Mouse (Mus musculus) frontal cortex, postnatal 36 days (tissue): ENCODE results near the gene Zfp661.

Experiments
- DNase-seq, 2 experiments: peaks; one replicate each; pipeline ENCODE4 v3.0.0; 2022; ENCODE audit warnings: low spot score in 2 of 2

Gene Zfp661

DNA sequence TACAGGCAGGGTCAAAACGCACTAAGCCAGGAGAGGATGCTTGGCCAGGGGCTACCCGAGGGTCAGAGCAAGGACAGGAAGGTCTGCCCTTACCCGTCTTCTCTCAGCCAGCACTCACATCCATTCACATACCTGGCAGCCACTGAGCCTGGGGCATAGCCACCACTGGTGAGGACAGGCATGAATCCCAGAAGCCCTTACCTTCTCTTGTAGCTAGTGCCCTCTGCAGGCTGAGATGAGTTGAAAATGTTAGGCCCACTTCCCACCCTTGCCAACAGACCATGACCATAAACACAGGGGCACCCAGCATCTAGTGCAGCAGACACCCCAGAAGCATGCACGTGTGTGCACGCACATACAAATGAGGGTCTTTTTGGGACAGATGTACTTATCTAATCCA is 35.8 kb downstream of the Zfp661 start:
- DNase-seq: peak; percentile 54 to 65

- no peak for DNase-seq
These were observed 36.4 kb downstream of the Zfp661 start for GRCm38 (mm10) chr2:127550446-127550845.

- DNase-seq: no peak
These were observed 37.2 kb downstream of the Zfp661 start for GRCm38 (mm10) chr2:127549711-127550110.

DNA sequence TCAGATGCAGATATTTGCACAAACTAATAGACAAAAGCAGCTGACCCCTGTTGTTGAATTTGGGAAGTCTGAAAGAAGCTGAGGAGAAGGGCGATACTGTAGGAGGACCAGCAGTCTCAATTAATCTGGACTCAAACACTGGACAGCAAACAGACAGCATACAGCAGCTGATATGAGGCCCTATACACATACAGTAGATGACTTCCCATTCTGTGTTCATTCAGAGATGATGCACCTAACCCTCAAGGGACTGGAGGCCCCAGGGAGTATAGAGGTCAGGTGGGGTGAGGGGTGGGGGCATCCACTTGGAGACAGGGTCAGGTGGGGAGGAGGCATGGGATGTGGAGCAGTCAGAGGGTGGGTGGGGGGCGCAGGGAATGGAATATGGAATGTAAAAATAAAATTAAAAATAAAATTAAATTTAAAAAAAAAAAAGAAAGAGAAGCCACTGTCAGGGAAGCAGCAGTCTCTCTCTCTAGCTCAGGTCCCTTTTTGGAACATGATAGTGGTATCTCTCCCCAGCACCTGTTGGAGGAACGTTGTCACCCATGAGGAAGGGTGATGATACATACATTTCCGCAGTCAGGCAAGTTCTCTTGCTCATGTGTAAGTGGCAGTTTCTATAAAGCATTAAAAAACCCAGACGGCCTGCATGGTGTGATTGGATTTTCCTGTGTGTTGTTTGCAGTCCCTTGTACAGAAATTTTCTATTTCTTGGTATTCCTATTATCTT is 38.4 kb downstream of the Zfp661 start:
- DNase-seq: no peak

DNA sequence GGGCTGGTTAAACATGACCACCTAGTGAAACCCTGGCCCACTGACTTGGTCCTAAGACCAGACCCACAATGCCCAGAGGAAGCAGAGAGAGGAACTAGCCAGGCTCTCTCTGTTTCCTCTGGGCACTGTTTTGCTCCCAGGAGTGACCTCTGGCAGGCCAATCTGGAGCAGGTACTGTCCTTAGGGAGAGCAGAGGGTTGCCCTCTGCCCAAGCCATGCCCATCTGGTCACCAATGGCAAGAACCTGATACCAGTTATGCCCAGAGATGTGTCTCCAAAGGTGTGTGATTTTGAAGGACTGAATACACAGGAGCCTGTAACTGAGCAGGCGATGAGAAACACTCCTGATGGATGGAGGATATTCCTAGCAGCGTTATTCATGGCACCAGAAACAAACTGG is 45.2 kb downstream of the Zfp661 start:
- DNase-seq: no peak

DNA sequence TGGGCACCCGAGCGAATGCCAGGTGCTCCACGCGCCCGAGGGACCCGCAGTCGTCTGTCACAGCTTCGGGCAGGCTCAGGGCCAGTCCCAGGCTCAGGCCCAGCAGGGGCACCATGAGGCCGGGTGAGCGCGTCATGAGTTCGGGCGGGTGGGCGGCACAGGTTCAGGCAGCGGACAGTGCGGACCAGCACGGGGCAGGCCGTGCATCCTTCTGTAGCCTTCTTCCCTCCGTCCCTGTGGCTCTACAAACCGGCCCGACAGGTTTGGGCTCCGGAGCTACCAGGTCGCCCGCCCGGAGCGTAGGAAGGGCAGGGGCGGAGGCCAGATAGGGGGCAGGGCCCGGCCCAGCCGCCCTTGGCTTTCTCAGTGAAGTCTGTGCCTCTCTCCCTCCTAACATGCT is 45.7 kb downstream of the Zfp661 start, which contains the start of gene Prom2:
Gene Prom2 (minus strand): TSS at position 283 of the 400 bp plus-strand sequence.
- DNase-seq: no peak

GRCm38 (mm10) chr2:127539494-127539893 is 47.4 kb downstream of the Zfp661 start:
- no peak for DNase-seq

DNA sequence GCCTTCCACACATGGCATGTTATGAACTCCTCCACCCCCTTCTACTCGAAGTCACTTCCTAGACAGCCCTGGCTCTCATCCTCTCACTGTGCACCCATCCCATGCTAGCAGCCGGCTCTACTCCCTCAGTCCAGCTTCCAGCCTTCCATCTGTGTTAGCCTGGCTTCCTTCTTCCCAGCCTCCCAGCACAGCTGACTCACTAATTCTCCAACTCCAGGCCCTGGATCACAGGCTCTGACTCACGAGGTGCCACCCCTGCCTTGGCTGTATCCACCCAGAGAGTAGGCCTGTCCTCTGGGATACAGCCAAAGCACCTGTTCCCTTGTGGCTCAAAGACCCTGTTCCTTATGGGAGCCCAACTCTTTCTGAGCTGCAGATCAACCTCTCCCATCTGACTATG is 49.3 kb downstream of the Zfp661 start:
- DNase-seq: peak; percentile 64 to 72

- DNase-seq: peak; percentile 73 to 88
These were observed 51.5 kb downstream of the Zfp661 start for GRCm38 (mm10) chr2:127535363-127535762.

DNA sequence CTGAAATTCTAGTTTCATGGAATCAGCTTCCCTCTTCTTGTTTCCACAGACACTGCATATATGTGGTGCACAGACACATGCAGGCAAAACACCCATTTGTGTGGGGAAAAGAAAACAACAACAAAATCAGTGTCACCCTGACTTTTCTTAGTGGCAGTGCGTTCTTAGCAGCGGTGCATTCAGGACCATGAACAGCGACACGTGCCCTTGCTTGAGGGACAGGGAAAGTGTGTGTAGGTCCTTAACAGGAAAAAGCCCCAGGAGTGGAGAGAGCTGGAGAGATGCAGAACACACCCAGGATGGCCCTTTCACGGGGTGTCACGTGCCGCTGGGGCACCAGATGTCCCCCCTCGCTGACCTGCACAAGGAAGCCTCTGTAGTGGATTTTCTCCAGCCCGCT is 54.5 kb downstream of the Zfp661 start:
- no peak for DNase-seq

DNA sequence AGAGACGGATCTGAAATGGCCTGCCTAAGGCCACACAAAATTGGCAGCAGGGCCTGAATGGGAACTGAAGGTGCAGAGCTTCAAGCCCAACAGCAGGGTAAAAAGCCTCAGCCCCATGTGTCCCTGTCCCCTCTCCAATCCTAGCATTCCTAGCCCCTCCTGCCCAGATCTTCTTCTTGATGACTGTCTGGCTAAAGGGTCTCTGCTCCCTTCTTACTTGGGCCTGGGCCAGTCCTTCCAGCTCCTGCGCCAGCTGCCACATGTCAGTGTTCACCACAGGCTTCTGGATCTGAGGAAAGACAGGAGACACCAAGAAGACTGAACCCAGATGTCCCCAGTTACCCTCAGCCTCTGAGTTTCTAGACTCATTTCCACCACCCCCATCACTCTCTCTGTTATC is 55.3 kb downstream of the Zfp661 start:
- no peak for DNase-seq

- no peak for DNase-seq
These were observed 56.5 kb downstream of the Zfp661 start for GRCm38 (mm10) chr2:127530418-127530817.

DNA sequence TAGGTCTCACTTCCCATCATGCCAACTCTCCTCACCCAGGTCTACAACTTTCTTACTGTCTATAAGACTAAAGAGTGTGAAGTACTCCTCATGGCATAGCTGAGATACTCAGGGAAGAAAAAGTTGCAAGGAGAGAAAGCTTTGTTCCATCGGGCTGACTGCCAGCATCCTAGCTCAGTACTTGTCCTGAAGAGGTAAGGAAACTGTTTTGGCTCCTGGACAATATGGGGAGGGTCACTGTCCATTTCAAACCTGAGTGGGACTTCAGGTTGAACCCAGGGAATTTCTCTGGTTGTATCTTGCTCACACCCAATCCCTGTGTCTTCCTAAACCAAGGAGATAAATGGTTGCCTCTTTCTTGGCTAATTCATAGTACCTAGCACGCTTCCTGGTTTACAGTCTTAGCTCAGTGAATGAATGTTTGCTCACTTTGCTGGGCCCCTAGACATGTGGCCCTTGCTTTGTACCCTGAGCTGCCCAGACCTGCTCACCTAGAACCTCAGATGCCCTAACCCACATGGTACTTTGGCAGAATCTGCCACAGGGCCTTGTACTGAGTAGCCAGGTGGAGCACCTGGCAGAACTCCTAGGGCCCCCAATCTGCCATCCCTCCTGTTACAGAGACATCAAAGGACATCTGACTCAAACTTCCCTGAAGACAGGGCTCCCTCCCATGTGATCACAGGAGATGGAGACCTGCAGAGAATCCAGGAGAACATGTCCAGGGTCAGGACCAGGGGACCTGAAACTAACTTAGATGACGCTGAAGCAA is 61.7 kb downstream of the Zfp661 start:
- DNase-seq: no peak
